Mouse (Mus musculus): ENCODE results near the gene Plce1. TPM values are rescaled to one million over a fixed set of nuclear protein-coding genes. Genes with fewer than 3 reads are reported as not detected.

Plce1 gene
- polyA plus RNA-seq, 1 experiment from 2014 or later, result 3.0 TPM

DNA sequence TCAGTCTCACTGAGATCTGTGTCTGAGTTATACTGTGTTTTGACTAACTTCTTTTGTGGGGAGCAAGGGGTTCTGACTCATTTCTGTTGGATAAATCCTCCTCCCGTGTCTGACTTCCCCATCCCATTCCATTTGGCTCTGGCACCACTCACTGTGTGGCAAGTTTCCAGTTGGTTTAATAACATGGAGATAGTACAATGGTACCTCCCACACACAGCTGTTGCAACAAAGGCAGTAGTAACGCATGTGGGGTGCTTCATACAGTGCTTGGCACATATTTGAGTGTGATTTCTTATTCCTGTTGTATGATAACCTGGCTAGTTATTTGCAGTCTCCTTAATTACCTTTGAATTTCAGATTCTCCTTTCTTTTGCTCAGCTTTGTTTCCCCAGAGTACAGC, 297.9 kb downstream of the Plce1 start:
- no peak overlapping the region for H3K4me2 ChIP-seq (ENCODE audit: low read length)
- WGBS, result 55% methylated on average over 2 of the region's 2 CpGs
- H3K9me3 ChIP-seq (ENCODE audit: control insufficient read depth, low read length), result no peaks in the 10 kb centered on the region
- H3K9ac ChIP-seq (ENCODE audit: low read depth, low read length), result no peak overlapping the region
- no peaks in the 10 kb centered on the region for H3K27me3 ChIP-seq (replicated peaks; ENCODE audit: control insufficient read depth, insufficient read depth, low read length)
- no peak for ATAC-seq
- H3K4me1 ChIP-seq (ENCODE audit: control insufficient read depth, insufficient read depth, low read depth, low read length), result no peaks in the 10 kb centered on the region
- no peak overlapping the region for H3K27ac ChIP-seq (ENCODE audit: low read depth, low read length)
- H3K4me3 ChIP-seq (ENCODE audit: low read length), result no peak overlapping the region
- H3K36me3 ChIP-seq (ENCODE audit: control insufficient read depth, insufficient read depth, low read length), result no peaks in the 10 kb centered on the region

DNA sequence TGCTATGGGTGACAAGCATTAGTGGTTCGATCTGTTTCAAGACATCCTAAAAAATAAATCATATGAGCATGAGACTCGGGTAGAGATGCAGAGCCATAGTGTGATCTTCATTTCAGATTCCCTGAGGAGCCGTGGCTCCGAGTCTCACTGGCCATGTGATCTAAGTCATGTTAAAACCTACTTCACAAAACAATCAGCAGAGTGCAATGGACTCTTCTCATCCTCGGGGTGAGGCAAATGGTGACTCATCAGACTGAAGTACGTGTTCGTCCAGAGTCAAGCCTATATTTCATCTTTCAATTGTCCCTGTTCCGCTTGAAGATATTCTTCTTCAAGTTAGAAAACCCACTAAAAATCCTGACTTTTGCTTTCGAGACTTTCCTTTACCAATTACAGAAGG, 302.6 kb downstream of the Plce1 start:
- no peaks in the 10 kb centered on the region for H3K9me3 ChIP-seq (ENCODE audit: control insufficient read depth, low read length)
- no peak for ATAC-seq
- no peak overlapping the region for H3K27ac ChIP-seq (ENCODE audit: low read depth, low read length)
- H3K36me3 ChIP-seq (ENCODE audit: control insufficient read depth, insufficient read depth, low read length), result peaks cover 3% of the 10 kb centered on the region
- no peaks in the 10 kb centered on the region for H3K4me1 ChIP-seq (ENCODE audit: control insufficient read depth, insufficient read depth, low read depth, low read length)
- H3K27me3 ChIP-seq (replicated peaks; ENCODE audit: control insufficient read depth, insufficient read depth, low read length), result no peaks in the 10 kb centered on the region
- no peak overlapping the region for H3K9ac ChIP-seq (ENCODE audit: low read depth, low read length)
- H3K4me2 ChIP-seq (ENCODE audit: low read length), result no peak overlapping the region
- whole genome bisulfite sequencing, result 92% methylated on average over 9 of the region's 9 CpGs
- no peak overlapping the region for H3K4me3 ChIP-seq (ENCODE audit: low read length)

DNA sequence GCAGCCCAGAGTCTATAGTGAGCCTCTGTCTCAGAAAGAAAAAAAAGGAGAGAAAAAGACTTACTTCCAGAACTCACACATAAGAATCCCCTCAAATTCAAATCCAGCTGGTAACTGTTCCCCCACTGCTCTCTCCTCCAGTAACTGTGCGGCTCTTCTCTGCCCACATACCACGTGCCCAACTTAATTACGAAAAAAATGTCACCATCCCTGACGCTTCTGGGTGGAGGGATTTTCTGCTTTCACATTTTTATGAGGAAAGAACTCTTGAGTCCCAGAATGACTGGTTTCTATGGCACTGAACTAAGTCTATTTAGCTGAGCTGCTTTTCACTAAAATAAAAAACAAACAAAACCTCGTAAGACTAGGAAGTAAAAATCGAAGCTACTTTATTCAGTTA, 306.8 kb downstream of the Plce1 start:
- Histone ChIP-seq H3K36me3 (ENCODE audit: control insufficient read depth, insufficient read depth, low read length) (peaks cover 21% of the 10 kb centered on the region), H3K27me3 (replicated peaks; ENCODE audit: control insufficient read depth, insufficient read depth, low read length) (no peaks in the 10 kb centered on the region), H3K4me3 (ENCODE audit: low read length) (no peak overlapping the region), H3K9ac (ENCODE audit: low read depth, low read length) (no peak overlapping the region), H3K4me1 (ENCODE audit: control insufficient read depth, insufficient read depth, low read depth, low read length) (no peaks in the 10 kb centered on the region), H3K9me3 (ENCODE audit: control insufficient read depth, low read length) (no peaks in the 10 kb centered on the region), H3K27ac (ENCODE audit: low read depth, low read length) (no peak overlapping the region), H3K4me2 (ENCODE audit: low read length) (no peak overlapping the region)
- 88% methylated on average over 6 of the region's 6 CpGs for WGBS
- no peak for ATAC-seq

DNA sequence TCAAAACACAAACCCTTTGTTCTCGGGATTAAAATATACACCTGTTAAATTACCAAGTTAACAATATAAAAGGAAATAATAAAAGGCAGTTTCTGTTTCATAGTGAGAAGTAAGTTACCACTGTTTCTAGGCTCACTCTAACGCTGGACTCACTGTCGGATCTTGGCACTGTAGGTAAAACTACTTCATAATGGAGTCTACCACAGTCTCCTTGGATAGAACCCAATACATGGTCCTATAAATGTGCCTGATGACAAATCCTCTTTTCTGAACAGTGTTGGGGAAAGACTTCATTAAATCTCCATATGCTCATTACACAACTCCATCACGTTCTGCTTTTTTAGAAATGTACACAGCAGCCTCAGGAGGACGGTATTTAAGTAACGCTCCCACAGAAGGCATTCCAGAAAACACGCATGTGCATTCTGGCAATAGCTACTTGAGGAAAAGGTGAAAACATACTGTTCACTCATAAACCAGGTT, 312.7 kb downstream of the Plce1 start:
- no peak overlapping the region for H3K9ac ChIP-seq (ENCODE audit: low read depth, low read length)
- no peak overlapping the region for H3K4me3 ChIP-seq (ENCODE audit: low read length)
- no peak overlapping the region for H3K4me2 ChIP-seq (ENCODE audit: low read length)
- no peaks in the 10 kb centered on the region for H3K27me3 ChIP-seq (replicated peaks; ENCODE audit: control insufficient read depth, insufficient read depth, low read length)
- 91% methylated on average over 7 of the region's 7 CpGs for WGBS
- no peak overlapping the region for H3K27ac ChIP-seq (ENCODE audit: low read depth, low read length)
- H3K4me1 ChIP-seq (ENCODE audit: control insufficient read depth, insufficient read depth, low read depth, low read length), result no peaks in the 10 kb centered on the region
- ATAC-seq, result no peak
- no peaks in the 10 kb centered on the region for H3K9me3 ChIP-seq (ENCODE audit: control insufficient read depth, low read length)
- H3K36me3 ChIP-seq (ENCODE audit: control insufficient read depth, insufficient read depth, low read length), result peaks cover 50% of the 10 kb centered on the region

DNA sequence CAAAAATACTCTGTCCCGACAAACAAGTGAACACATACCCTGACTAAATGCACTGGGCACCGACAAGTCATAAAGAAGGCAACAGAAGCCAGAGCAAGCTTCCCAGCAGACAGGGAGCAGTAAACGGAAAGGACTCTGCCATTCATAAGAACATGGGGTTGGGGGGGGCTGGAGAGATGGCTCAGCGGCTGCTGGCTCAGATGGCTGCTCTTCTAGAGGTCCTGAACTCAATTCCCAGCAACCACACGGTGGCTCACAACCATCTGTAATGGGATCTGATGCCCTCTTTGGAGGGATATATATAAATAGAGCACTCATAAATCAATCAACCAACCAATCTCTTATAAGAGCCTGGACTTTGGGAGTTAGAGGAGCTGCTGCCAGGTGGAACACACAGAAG, 315.6 kb downstream of the Plce1 start:
- Histone ChIP-seq H3K4me1 (ENCODE audit: control insufficient read depth, insufficient read depth, low read depth, low read length) (no peaks in the 10 kb centered on the region), H3K4me2 (ENCODE audit: low read length) (no peak overlapping the region), H3K9me3 (ENCODE audit: control insufficient read depth, low read length) (no peaks in the 10 kb centered on the region), H3K36me3 (ENCODE audit: control insufficient read depth, insufficient read depth, low read length) (peaks cover 47% of the 10 kb centered on the region), H3K27me3 (replicated peaks; ENCODE audit: control insufficient read depth, insufficient read depth, low read length) (no peaks in the 10 kb centered on the region), H3K4me3 (ENCODE audit: low read length) (no peak overlapping the region), H3K27ac (ENCODE audit: low read depth, low read length) (no peak overlapping the region), H3K9ac (ENCODE audit: low read depth, low read length) (no peak overlapping the region)
- no peak for ATAC-seq
- WGBS, result 85% methylated on average over 5 of the region's 5 CpGs

DNA sequence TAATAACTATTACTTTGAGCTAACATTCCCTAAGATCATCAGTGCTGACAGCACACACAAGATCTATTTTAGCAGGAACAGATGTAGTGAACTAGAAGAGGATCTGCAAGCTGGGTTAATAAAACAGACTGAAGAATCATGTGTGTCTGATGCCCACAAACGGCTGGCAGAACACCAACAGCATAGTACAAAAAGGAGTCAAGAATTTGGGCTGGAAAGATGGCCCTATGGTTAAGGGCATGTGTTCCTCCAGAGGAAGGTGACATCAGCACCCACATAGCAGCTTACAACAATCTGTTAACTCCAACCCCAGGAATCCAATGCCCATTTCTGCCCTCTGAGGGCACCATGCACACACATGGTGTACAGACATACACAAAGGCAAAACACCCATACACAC, 317.4 kb downstream of the Plce1 start:
- no peak overlapping the region for H3K4me3 ChIP-seq (ENCODE audit: low read length)
- H3K27ac ChIP-seq (ENCODE audit: low read depth, low read length), result no peak overlapping the region
- WGBS, result 86% methylated on average over 1 of the region's 1 CpGs
- no peaks in the 10 kb centered on the region for H3K9me3 ChIP-seq (ENCODE audit: control insufficient read depth, low read length)
- no peak overlapping the region for H3K4me2 ChIP-seq (ENCODE audit: low read length)
- no peak overlapping the region for H3K9ac ChIP-seq (ENCODE audit: low read depth, low read length)
- H3K36me3 ChIP-seq (ENCODE audit: control insufficient read depth, insufficient read depth, low read length), result peaks cover 47% of the 10 kb centered on the region
- no peaks in the 10 kb centered on the region for H3K27me3 ChIP-seq (replicated peaks; ENCODE audit: control insufficient read depth, insufficient read depth, low read length)
- no peak for ATAC-seq
- H3K4me1 ChIP-seq (ENCODE audit: control insufficient read depth, insufficient read depth, low read depth, low read length), result no peaks in the 10 kb centered on the region

DNA sequence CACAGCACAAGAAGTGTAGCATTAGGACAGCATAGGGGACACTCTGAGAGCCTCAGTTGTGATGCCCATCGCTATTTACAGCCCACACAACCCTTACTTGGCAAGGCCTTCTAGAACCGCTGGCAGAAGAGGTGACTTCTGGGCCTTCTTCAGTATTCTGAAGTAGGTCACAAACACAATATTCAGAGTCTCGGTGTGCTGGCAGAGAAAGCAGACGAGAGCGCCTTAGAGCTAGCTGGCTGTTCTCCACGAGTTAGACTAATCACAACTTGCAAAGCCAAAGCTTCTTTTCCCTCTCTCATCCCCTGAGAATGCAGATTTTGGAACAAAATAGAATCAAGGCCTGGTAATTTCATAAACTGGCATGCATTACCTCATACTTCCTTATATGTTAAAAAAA, 317.9 kb downstream of the Plce1 start:
- peaks cover 46% of the 10 kb centered on the region for H3K36me3 ChIP-seq (ENCODE audit: control insufficient read depth, insufficient read depth, low read length)
- no peak for ATAC-seq
- H3K4me3 ChIP-seq (ENCODE audit: low read length), result no peak overlapping the region
- no peaks in the 10 kb centered on the region for H3K4me1 ChIP-seq (ENCODE audit: control insufficient read depth, insufficient read depth, low read depth, low read length)
- H3K27ac ChIP-seq (ENCODE audit: low read depth, low read length), result no peak overlapping the region
- H3K27me3 ChIP-seq (replicated peaks; ENCODE audit: control insufficient read depth, insufficient read depth, low read length), result no peaks in the 10 kb centered on the region
- no peak overlapping the region for H3K9ac ChIP-seq (ENCODE audit: low read depth, low read length)
- 94% methylated on average over 6 of the region's 6 CpGs for WGBS
- H3K4me2 ChIP-seq (ENCODE audit: low read length), result no peak overlapping the region
- H3K9me3 ChIP-seq (ENCODE audit: control insufficient read depth, low read length), result no peaks in the 10 kb centered on the region

DNA sequence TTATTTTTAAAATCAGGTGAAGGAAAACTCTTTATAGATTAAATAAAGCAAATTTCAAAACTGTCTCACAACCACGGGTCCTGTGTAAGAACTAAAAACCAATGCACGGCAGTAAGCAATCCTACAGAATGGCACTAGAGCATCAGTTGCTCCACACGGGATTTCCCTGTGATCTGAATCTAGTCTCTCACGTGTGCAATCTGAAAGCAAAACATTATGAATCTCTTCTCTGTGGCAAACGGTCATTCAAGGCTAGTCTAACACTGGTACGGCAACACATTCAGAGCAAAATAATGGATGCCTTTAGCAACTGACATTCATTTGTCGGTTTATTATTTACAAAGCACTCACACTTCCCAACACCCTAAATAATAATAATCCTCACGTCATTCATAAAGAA, 337.3 kb downstream of the Plce1 start:
- H3K9ac ChIP-seq (ENCODE audit: low read depth, low read length), result peak overlapping the region; percentile 71
- H3K4me1 ChIP-seq (ENCODE audit: control insufficient read depth, insufficient read depth, low read depth, low read length), result peaks cover 9% of the 10 kb centered on the region
- peak overlapping the region; percentile 62 for H3K4me3 ChIP-seq (ENCODE audit: low read length)
- no peaks in the 10 kb centered on the region for H3K9me3 ChIP-seq (ENCODE audit: control insufficient read depth, low read length)
- H3K4me2 ChIP-seq (ENCODE audit: low read length), result peak overlapping the region; percentile 91
- no peaks in the 10 kb centered on the region for H3K27me3 ChIP-seq (replicated peaks; ENCODE audit: control insufficient read depth, insufficient read depth, low read length)
- no peak overlapping the region for H3K27ac ChIP-seq (ENCODE audit: low read depth, low read length)
- 43% methylated on average over 8 of the region's 8 CpGs for WGBS
- no peak for ATAC-seq
- peaks cover 10% of the 10 kb centered on the region for H3K36me3 ChIP-seq (ENCODE audit: control insufficient read depth, insufficient read depth, low read length)

DNA sequence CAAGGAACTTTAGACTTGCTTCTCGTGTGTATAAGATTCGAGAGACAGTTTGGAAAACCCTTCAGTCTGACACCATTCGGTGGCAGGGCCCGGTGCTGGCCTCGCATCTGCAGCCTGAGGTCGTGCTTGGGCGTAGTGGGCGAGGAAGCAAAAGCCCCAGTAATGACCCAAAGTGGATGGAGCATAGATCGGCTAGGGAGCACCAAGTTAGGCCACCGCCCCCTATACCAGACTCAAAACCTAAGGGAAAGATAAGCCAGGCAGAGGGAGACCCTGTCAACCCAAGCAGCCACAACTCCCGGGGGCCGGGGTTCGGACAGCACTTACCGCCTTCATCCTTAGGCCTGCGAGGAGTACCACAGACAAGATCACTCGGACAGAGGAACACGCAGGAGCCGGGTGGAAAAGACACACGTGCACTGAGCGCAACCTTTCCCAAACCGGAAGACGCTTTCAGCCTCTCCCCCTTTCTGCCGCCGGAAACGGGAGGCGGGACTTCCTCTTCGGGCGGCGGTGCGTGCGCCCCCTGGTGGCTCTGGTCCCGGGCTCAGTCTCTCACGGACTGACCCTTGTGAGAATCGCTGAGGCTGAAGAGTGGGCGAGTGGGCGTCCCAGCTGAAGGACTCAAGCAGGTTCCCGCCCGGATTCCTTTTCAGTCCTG, 338.0 kb downstream of the Plce1 start, which contains the start of gene Noc3l:
TSS of gene Noc3l (minus strand) at position 472 of the 661 bp plus-strand sequence.
- H3K27ac ChIP-seq (ENCODE audit: low read depth, low read length), result peak within 1 kb of the TSS; percentile 60
- WGBS, result under 1% methylated on average over 33 of the region's 38 CpGs
- peak; percentile 98 for ATAC-seq
- peaks cover 9% of the 10 kb centered on the region for H3K4me1 ChIP-seq (ENCODE audit: control insufficient read depth, insufficient read depth, low read depth, low read length)
- peaks cover 8% of the 10 kb centered on the region for H3K36me3 ChIP-seq (ENCODE audit: control insufficient read depth, insufficient read depth, low read length)
- no peaks in the 10 kb centered on the region for H3K9me3 ChIP-seq (ENCODE audit: control insufficient read depth, low read length)
- H3K27me3 ChIP-seq (replicated peaks; ENCODE audit: control insufficient read depth, insufficient read depth, low read length), result no peaks in the 10 kb centered on the region
- peak within 1 kb of the TSS; percentile 91 for H3K4me2 ChIP-seq (ENCODE audit: low read length)
- peak within 1 kb of the TSS; percentile 71 for H3K9ac ChIP-seq (ENCODE audit: low read depth, low read length)
- H3K4me3 ChIP-seq (ENCODE audit: low read length), result peak within 1 kb of the TSS; percentile 62
